Mouse (Mus musculus) urinary bladder, adult 18-20 months (tissue): ENCODE measurements at regions not wholly inside any gene's neighbourhood (a gene's known extent, or its start where the extent isn't known, plus 50 kb on each side); places are given as distances from the start of the nearest gene placed in this dataset.

ENCODE experiments used
- DNase-seq, 2 experiments: peaks; one replicate each; pipeline ENCODE4 v3.0.0; 2022; ENCODE audit warnings: low spot score in 2 of 2, mixed read lengths in 2 of 2

DNA sequence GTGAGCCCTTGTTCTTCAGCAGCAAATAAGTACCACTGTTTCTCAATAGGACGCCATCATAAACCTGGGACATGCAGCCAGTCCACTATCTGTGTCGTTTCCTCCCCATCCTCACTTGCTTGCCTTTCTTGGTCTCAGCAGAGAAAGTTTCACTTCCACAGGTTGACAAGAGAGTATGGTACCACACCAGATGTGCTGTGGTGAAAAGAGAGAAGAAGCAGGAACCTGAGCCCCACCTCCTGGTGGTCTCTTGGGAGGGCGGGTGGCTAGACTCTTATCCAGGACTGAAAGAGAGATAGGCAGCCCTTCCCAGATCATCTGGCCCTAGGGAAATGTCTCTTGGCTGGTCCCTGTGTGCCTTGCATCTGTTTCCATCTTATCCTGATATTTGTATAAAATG lies 133.1 kb upstream of the Zmiz1 start:
- no peak for DNase-seq

DNA sequence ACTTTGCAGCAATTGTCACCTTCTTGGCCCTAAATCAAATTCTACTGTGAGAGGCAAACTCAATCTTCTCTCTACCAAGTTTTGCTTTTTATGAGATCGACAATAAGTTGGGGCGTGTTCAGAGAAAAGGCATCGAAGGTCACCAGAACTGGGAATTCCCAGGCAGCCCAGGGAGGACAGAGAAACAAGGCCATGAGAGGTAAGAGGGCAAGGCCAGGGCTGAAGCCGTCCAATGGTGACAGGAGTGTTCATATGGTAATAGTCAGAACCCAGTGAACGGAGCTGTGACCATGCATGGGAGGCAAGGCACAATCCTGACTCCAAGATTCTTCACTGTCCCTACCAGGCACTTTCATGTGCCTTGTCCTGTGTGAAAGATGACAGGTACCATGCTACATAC lies 130.8 kb upstream of the Zmiz1 start:
- no peak for DNase-seq

DNA sequence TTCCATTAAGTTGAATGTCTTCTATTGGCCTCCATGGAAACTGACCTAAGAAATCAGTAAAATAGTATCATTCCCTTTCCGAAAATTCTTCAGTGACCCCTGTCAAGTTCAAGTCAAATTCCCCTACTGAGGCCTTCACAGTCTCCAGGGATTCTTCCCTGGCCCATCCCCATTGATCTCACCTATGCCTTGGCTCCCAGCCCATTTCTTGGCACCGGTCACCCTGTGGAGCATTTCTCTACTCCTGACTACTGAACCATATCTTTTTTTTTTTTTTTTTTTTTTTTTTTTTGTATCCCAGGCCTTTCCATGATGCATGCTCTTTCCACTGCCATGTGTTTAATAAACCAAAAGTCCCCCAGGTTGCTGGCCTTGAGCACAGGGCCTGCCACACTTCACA lies 124.8 kb upstream of the Zmiz1 start:
- DNase-seq, result no peak

DNA sequence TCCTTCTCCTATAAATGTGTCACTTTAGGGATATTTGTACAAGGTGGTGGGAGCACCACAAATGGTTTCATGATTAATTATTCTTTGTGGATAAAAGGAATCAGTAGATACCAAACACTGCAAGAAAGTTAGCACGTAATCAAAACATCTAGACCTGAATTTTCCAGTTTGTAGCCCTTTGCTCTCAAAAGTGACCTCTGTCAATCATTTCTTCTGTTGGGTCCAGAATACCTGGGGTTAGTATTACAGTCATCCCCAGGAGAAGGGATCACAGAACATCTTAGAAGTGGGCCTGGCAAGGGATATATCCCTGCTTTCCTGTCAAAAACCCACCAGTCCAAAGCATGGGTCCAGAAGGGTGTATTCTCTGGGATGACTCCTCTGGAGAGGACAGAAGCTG lies 122.1 kb upstream of the Zmiz1 start:
- no peak for DNase-seq

DNA sequence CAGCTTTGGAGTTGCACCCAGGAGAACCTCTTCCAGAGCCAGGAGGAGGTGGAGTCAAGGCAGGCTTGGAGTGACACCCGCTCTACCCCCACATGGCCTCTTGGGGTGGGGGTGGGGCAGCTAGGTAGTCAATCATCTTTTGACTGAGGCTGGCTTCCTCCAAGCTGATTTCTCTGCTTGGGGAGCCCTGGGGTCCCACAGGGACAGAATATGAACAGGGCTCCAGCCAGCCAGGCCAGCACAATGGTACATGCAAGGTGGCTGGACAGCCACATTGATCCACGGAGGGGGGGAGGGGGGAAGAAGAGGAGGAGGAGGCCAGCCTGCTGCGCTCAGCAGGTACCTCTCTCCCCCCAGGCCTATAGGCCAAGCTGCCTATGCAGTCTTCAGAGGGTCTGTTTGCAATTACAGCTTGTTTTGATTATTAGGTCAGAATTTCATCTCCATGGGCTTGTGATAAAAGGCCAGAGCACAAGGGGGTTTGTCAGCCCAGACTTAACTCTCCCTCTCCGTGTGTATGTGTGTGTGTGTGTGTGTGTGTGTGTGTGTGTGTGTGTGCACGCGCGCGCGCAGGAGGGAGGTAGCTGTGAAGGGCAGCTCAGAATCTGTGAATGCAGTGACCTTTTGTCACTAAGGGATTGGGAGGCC lies 120.5 kb upstream of the Zmiz1 start:
- DNase-seq, result no peak

DNA sequence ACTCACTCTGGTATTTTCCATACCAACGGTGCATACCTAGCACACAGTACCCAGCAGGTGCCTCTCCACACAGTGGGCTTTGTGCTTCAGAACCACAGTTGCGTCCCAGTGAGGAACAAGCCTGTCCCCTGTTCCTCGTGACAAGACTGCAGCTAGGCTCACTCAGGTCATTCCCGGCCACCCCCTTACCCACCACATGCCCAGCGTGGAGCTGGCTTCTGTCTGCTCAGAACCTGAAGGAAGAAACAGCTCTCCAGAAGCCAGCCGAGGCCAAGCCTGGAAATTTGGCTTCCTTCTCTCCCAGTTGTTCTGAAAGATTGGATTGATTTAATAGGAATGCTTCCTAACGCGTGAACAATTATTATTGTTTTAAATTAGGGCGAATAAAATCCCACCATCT lies 118.1 kb upstream of the Zmiz1 start:
- DNase-seq, result no peak

DNA sequence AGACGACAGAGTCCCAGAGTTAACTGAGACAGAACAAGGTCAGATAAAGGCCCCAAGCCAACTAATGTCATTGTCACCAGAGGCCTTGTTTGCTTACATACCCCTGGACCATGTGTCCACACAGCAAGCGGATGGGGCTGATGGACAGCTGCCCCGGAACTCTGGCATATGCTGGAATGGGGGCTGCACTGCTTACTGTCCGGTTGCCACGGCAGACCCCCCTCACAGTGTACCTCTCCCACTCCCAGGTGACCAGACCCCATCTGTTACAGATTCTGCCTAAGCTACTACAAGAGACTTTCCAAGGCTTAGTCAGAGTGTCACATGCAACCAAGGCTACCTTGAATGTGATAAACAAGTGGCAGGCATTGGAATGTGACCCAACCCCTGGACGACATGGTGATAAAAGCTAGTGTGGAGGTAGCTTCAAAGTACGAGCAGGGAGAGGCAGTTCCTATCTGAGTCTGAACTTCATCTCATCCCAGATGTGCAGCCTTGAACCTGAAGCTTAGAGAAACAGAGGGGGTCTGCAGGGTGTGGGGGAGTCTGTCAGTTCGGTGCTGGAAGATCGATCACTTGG lies 117.0 kb upstream of the Zmiz1 start:
- no peak for DNase-seq

DNA sequence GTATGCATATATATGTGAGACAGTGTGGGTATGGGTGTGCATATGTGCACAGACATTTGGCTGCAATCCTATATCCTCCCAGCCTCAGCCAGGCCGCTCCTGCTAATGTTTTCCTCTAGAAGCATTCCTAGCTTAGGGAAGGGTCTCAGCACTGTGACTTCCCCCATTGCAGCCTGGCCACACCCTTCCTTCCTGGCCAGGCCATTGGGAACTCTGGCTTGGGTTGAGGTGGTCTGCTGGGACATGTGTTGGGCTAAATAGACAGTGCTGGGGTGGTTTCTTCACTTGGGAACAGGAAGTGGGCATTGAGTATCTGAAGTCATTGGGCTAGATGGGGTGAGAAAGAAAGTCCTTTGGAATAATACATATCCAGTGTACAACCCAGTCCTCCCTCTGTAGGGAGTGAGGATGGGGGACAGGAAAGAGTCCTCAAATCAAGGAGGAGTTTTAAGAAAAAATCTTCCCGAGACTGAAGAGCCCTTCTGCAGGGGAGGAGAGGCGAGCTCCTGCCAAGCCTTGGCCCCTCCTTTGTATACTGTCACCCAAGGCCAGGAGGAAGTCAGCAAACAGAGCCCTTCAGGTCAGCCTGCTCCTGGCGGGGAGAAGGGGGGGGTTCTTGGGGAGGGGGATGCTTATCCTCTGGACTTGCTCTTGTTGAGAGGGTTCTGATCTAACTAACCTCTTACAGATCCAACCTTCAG lies 116.0 kb upstream of the Zmiz1 start:
- no peak for DNase-seq

DNA sequence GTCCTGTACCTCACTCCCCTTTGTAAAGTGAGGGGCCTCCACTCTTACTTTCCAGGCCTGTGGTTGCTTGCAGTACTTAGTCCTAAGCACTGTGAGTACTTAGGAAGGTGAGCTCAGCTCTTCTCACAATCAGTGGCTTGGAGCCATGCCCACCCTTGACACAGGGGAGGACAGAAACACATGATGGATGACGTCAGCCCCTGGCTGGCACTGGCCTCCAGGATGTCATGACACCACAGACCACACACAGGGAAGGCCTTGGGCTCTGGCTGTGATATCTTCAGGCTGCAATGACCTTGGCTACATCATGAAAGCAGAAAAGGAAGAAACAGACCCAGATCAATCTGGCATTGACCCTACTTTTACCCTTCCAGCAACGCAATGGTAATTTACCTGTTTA lies 113.0 kb upstream of the Zmiz1 start:
- DNase-seq, result no peak

DNA sequence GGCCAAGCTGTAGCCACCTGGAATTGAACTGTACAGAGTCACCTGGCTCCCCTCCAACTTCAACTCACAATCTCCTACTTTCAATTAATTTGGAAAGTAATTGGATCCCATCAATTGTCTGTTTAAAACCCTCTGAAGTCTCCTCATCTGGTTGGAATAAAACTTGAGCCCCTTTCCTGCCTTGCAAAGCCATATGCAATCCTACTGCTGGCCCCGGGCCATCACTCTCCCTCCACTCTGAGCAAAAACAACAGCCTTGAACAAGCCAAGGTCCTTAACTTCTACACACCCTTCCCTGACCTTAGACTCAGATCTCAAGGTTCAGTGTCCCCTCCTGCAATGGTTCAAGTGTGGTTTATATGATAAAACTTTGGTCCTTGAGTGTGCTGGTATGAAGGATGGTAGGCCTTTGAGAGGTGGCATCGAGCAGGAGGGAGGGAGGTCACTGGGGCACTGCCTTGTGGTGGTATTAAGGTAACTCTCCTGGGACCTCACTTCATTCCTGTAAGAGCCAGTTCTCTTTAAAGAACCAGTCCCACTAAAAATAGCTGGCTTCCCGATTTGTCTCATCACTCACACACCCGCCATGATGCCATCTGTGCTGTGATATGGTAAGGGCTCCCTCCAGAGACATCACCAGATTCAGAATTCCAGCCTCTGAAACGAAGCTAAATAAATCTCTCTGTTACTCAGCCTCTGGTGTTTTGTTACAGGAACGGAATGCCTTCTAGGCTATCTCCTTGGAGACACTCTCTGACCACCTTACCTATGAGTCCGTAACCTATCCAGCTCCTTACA lies 112.0 kb upstream of the Zmiz1 start:
- no peak for DNase-seq

DNA sequence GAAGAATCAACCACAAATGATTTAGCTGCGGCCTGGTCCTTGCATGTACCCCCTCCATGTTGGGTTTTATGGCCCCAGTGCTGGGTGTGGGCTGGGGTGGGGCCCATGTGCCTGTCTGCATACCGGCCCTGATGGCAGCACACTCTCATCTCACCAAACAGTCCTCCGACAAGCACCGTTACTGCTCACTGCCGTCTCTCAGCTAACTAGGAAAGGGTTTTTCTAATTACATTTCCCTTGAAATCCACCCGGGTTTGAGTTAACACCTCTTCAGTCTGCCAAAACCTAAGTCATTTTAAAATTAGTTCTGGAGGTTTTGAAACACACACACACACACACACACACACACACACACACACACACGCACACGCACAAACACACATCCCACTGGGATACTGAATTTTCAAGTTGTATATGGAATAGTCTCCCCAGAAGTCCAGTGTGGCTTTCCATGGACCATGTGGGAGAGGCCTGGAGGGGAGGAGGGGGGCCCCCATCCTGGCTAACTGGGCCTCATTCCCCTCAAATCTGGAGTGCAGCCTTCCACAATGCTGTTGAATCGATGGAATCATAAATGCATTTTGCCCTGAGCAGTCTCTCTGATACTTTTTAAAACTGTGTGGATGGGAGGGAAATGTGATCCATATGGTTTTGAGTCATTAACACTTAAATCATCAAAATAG lies 108.6 kb upstream of the Zmiz1 start:
- DNase-seq, result no peak

DNA sequence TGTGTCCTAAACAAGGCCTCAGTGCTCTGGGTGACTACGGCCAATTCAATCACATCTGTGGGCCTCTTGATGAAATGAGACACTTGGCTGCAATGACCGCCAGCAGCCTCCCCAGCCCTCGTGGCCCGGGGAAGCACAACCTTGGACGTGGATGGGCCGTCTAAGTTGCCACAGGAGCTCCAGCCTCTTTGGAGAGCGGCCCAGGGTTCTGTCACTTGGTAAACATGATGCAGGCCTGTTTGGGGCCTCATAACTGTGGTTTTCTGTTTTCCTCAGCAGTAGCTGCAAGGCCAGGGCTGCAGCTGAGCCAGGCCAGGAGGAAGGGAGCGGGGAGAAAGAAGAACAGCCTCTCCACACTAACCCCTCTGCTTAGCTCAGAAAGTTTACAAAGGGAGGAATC lies 105.2 kb upstream of the Zmiz1 start:
- peak in 1 of 2 experiments; percentile 46 for DNase-seq

DNA sequence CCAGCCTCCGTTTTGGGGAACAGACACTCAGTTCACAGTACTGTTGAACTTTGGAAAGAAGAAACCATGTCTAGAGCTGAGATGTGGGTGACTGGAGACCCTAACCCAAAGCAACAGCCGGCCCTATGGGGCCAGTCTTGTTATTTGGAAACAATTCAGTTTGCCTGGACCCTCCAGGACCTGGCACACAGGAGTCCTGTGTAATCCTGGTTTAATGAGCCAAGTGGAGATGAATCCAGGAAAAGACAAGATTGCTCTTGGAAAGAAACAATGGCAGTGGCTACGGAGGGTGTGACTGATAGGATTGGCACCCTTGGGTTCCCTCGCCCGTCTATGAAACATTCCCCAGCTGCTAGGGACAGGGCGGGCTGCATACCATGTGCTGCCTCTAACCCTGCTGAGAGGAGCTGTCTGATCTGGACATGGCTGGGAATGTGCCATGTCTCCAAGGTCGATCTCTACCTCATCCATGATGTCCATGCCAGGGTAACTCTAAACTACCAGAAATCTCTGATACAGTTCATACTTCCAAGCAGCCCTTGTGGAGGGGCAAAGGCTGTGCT lies 104.6 kb upstream of the Zmiz1 start:
- DNase-seq, result no peak

DNA sequence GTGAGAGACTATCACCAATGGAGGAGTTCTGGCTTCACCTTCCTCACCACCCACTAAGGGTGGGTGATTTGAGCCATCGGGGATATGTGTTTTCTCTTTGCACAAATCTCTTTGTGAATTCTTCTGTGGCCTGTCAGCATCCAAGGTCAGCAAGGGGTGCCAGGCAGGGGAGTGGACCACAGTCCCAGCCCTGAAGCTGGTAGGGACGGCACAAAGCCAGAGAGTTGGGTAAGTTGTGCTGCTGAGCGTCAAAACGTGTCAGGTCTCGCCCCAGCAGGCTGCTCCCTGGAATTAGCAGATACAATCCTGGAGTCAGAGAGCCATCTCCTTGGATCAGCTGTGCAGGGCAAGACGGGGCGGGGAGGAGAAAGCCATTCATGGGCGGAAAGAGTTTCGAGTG lies 101.2 kb upstream of the Zmiz1 start:
- no peak for DNase-seq

DNA sequence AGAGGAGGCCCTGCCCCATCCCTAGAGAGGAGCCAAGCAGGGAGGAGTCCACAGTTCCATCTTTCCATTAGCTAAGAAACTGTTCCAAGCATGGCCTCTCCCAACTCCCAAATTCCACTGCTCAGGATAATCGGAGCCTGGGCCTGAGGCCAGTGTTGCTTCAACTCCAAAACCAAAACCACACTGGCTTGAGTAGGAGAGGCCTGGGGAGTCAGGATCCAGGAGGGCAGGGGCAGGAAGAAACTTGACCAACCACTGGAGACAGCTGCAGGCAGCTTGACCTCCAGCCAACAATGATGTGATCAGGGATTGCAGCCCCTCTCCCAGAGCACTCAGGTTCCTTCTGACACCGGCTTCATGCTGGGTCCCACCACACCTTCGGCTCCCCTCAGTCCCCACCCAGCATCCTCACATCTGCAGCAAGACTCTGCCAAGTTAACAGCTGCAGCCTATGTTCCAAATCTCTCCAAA lies 99.1 kb upstream of the Zmiz1 start:
- DNase-seq, result peak in 1 of 2 experiments; percentile 71

DNA sequence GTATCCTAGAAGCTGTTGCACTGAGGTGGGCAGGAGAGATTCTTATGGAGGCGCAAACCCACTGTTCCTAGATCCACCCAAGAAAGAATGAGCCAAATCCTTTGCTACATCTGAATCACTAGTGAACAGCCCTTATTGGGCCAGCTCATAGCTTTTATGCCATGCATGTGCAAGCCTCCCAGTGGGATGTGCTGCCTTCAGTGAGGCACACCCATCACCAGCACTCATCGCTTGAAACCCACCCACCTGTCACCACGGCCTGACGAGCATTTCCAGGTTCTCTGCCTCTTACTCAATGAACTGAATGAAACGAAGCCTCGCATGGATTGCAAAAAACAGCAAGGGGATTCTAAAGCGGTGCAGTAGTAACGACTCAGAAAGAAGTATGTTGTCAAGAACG lies 98.3 kb upstream of the Zmiz1 start:
- DNase-seq, result no peak

DNA sequence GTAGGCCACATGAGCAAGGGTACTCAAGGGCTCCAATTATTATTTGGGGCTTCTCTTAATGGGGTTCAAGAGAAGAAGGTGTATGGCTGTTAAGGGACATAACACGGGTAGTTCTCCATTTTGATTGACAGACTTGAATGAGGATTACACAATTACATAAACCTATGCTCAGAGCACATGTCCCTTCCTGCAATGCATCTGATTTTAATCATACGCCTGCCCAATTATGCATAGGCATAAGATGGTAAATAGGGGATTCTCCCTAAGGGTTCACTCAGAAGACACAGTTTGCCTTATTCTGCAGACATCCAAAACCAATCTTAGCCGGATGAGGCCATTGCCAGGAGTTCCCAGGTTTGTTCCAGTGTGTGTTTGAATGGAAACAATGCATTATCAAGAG lies 97.9 kb upstream of the Zmiz1 start:
- no peak for DNase-seq

DNA sequence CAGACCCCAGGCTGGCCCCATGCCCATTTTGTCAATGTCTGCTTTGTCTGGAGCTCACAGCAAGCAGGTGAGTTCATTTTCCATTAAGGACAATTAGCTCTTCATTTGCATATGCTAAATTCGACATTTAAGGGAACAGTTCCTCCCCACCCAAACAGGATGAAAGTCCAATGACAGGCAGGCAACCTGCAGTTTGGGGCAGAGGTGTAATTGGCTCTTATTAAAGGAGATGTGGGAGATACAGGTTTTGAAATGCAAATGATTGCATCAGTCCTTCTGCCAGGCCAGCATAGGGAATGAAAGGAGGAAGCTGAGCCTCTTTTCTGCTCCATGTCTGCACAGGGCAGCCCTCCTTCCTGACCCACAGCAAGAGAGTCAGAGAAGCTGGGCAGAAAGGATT lies 96.2 kb upstream of the Zmiz1 start:
- DNase-seq, result no peak

DNA sequence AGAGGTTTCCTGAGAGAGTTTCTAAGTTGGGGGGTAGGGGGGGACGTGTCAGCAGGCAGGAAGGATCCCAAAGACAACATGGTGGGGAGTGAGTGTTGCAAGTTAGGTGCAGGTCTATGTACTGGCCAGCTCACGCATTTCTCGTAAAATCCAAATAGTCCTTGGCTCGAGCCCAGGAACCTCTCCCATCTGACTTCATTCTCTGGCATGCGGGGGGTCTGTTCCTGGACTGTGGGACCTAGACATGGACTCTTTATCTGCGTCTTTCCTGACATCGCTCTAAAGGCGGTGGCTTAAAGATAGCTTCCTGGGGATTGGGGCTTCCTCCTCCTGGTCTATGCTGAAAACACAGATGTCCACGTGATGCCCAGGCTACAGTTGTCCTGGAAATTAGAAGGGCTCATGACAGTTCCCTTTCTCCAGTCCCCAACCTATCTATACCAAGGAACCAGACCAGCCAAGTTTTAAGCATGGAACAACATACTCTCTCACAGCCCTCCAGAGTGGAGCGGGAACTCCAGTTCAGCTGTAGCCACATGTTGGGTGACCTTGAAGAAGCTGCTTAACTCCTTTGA lies 93.7 kb upstream of the Zmiz1 start:
- DNase-seq, result peak in 1 of 2 experiments; percentile 76

DNA sequence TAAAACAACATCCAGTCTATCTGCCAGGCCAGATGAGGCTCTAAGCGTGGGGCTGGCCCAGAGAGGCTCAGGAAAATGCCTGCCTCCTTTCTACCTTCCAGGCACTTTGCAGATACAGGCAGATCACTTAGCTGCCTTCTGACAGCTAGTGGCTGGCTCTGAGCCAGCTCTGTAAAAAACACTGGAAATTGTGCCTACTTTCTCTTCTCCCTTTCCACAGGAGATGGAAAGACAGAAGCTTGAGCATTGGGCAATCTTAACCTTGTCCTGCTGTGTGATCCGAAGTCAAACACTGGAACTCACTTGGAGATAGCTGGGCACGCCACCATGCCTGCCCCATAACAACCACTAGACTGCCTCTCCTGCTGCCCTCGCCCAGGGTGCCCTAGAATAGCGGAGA lies 93.0 kb upstream of the Zmiz1 start:
- DNase-seq, result no peak

DNA sequence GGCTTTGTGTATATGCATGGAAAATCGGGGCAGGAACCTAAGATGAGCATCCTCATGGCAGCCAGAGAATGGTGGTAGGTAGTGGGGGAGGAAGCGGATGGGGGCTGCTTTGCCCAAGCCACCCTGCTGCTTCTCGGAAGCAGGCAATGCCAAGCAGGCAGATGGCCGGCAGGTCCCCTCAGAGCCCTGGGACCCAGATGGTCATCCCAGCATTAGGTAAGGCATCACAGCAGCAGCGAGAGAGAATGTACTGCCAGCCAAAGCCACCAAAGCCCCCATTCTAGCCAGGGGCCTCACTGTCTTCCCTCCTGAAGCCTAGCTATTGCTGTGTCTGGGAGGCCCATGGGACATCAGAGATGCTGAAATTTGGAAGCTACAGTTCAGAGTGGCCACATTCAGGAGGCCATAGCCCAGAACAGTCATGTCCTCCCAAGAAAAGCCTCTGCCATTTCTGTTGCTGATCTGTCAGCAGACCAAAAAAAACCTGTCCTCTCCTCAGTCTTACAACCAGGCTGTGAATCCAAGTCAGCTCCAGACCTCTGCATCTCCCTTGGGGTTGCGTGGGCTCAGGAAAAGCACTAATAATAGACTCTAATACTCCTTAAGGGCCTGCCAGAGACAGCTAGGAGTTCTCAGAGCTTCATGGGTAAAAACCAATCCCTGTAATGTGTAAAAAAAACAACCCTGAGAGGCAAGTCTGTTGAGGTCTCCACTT lies 88.5 kb upstream of the Zmiz1 start:
- no peak for DNase-seq
